Mouse (Mus musculus) C2C12 (cell line): ENCODE measurements around the gene Olfr223.

Experiments
- CEBPB ChIP-seq: IDR thresholded peaks from one replicate; pipeline ENCODE4 v1.6.1; 2011; ENCODE audit warnings: low read depth, mild to moderate bottlenecking, control low read depth, moderate library complexity
- CTCF ChIP-seq: IDR thresholded peaks from one replicate; pipeline ENCODE4 v1.5.1; 2011; ENCODE audit not compliant: control insufficient read depth, insufficient read depth, insufficient read length
- MAX ChIP-seq: IDR thresholded peaks from one replicate; pipeline ENCODE4 v1.6.1; 2011; ENCODE audit warnings: mild to moderate bottlenecking, control low read depth
- MYOD1 ChIP-seq: IDR thresholded peaks from one replicate; pipeline ENCODE4 v1.6.1; 2011; ENCODE audit warnings: low read depth; ENCODE audit not compliant: control insufficient read depth, insufficient read length
- MYOG ChIP-seq: IDR thresholded peaks from one replicate; pipeline ENCODE4 v1.6.1; 2011; ENCODE audit not compliant: control insufficient read depth, insufficient read length; ENCODE audit errors: extremely low read depth

DNA sequence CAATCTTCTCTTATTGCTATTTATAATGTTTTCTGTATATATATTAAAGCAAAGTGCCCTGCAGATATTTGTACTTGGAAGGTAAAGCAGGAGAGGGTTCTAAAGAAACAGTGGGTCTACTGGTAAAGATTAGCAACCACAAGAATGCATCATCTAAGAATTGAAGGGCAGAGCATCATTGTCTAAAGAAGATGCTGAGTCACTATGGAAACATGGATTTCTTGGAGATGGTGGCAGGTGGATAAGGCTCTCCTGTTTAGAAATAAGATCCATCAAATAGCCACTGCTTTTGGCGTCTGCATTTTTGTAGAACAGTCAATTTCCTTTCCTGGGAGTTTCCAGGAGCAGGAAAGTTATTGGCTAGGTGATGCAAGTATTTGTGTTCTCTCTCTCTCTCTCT, 9.2 kb upstream of the Olfr223 start:
- TF ChIP-seq CTCF (no peak), MYOD1 (peak; percentile 55), MAX (no peak), CEBPB (no peak), MYOG (no peak)
